Mouse (Mus musculus) MEL (cell line): ENCODE results near the gene Irf2bp1. TPM values are rescaled to one million over a fixed set of nuclear protein-coding genes. Genes with fewer than 3 reads are reported as not detected.

ENCODE experiments used
- DNase-seq: peaks from one replicate; pipeline ENCODE4 v3.0.0; 2011; ENCODE audit warnings: low read depth, low spot score
- H3K27ac ChIP-seq: 2 replicates; pipeline ENCODE4 v1.5.1; 2012; ENCODE audit warnings: low read depth, mild to moderate bottlenecking, control low read depth, low read length, moderate library complexity; ENCODE audit not compliant: control insufficient read depth
- H3K27me3 ChIP-seq, 2 experiments: fragments of 150-350 bp in 1 of 2; sonication (generic) in 1 of 2; 2 replicates each; pipeline ENCODE4 v1.6.1; 2012; ENCODE audit warnings: low read length in 2 of 2, mild to moderate bottlenecking in 2 of 2, improper control_type of control experiment in 1 of 2, moderate library complexity in 1 of 2; ENCODE audit not compliant: insufficient read depth in 2 of 2, control insufficient read depth in 1 of 2
- H3K36me3 ChIP-seq, 2 experiments: 2 replicates each; pipeline ENCODE4 v1.6.1; 2012 to 2014; ENCODE audit warnings: low read length in 2 of 2, improper control_type of control experiment in 1 of 2, inconsistent platforms in 1 of 2, mild to moderate bottlenecking in 1 of 2; ENCODE audit not compliant: insufficient read depth in 2 of 2, control insufficient read depth in 1 of 2
- H3K4me1 ChIP-seq, 2 experiments: fragments of 150-350 bp in 1 of 2; sonication (generic) in 1 of 2; 2 replicates each; pipeline ENCODE4 v1.6.1; 2012; ENCODE audit warnings: low read length in 2 of 2, improper control_type of control experiment in 1 of 2, mild to moderate bottlenecking in 1 of 2; ENCODE audit not compliant: insufficient read depth in 2 of 2, control insufficient read depth in 1 of 2
- H3K4me3 ChIP-seq, 2 experiments: fragments of 150-350 bp in 1 of 2; sonication (generic) in 1 of 2; 2 replicates each; pipeline ENCODE4 v1.5.1; 2012; ENCODE audit warnings: low read depth in 2 of 2, low read length in 2 of 2, mild to moderate bottlenecking in 2 of 2, moderate library complexity in 2 of 2, control low read depth in 1 of 2, improper control_type of control experiment in 1 of 2; ENCODE audit not compliant: control insufficient read depth in 1 of 2, insufficient read depth in 1 of 2
- H3K79me2 ChIP-seq: 2 replicates; pipeline ENCODE4 v1.6.1; 2012; ENCODE audit warnings: mild to moderate bottlenecking, low read length, moderate library complexity; ENCODE audit not compliant: control insufficient read depth, poor library complexity, insufficient read depth
- H3K9ac ChIP-seq: 2 replicates; pipeline ENCODE4 v1.6.1; 2012; ENCODE audit warnings: low read depth, mild to moderate bottlenecking, control low read depth, low read length, moderate library complexity; ENCODE audit not compliant: control insufficient read depth, poor library complexity, severe bottlenecking
- H3K9me3 ChIP-seq: fragments of 150-350 bp; sonication (generic); replicated peaks from 2 replicates; pipeline ENCODE4 v1.6.1; 2012; ENCODE audit warnings: mild to moderate bottlenecking, low read length, improper control_type of control experiment, moderate library complexity; ENCODE audit not compliant: insufficient read depth
- CTCF ChIP-seq, 3 experiments: IDR thresholded peaks in 2 of 3; conservative IDR thresholded peaks in 1 of 3; 2 replicates each; pipeline ENCODE4 v1.5.1; 2011 to 2012; ENCODE audit warnings: low read length in 3 of 3, low read depth in 2 of 3, mild to moderate bottlenecking in 2 of 3, improper control_type of control experiment in 1 of 3, inconsistent platforms in 1 of 3, mixed read lengths in 1 of 3, moderate library complexity in 1 of 3; ENCODE audit not compliant: control insufficient read depth in 1 of 3, insufficient read depth in 1 of 3, poor library complexity in 1 of 3, severe bottlenecking in 1 of 3
- E2F4 ChIP-seq: IDR thresholded peaks from 2 replicates; pipeline ENCODE4 v1.6.1; 2011; ENCODE audit warnings: low read depth, low read length, improper control_type of control experiment, borderline replicate concordance
- EP300 ChIP-seq, 2 experiments: IDR thresholded peaks; 2 replicates each; pipeline ENCODE4 v1.6.1; 2011; ENCODE audit warnings: improper control_type of control experiment in 2 of 2, low read length in 2 of 2, low read depth in 1 of 2, mild to moderate bottlenecking in 1 of 2
- ETS1 ChIP-seq: IDR thresholded peaks from 2 replicates; pipeline ENCODE4 v1.6.1; 2012; ENCODE audit warnings: low read depth, mild to moderate bottlenecking, inconsistent platforms, low read length, improper control_type of control experiment, moderate library complexity
- GABPA ChIP-seq: IDR thresholded peaks from 2 replicates; pipeline ENCODE4 v1.6.1; 2012; ENCODE audit warnings: low read depth, mild to moderate bottlenecking, inconsistent platforms, low read length, improper control_type of control experiment, moderate library complexity
- GATA1 ChIP-seq: IDR thresholded peaks from 2 replicates; pipeline ENCODE4 v1.6.1; 2011; ENCODE audit warnings: low read depth, low read length, improper control_type of control experiment
- HCFC1 ChIP-seq: IDR thresholded peaks from 2 replicates; pipeline ENCODE4 v1.6.1; 2012; ENCODE audit warnings: low read depth, mild to moderate bottlenecking, inconsistent platforms, low read length, improper control_type of control experiment, moderate library complexity
- JUND ChIP-seq: IDR thresholded peaks from 2 replicates; pipeline ENCODE4 v1.6.1; 2011; ENCODE audit warnings: low read depth, mild to moderate bottlenecking, improper control_type of control experiment, low read length
- MAX ChIP-seq: IDR thresholded peaks from 2 replicates; pipeline ENCODE4 v1.6.1; 2011; ENCODE audit warnings: low read length, improper control_type of control experiment
- NRF1 ChIP-seq: IDR thresholded peaks from 2 replicates; pipeline ENCODE4 v1.6.1; 2014; ENCODE audit warnings: low read depth, mild to moderate bottlenecking, inconsistent platforms, low read length, improper control_type of control experiment, moderate library complexity; ENCODE audit not compliant: poor library complexity, insufficient read depth, severe bottlenecking
- POLR2A ChIP-seq, 2 experiments: IDR thresholded peaks; 2 replicates each; pipeline ENCODE4 v1.6.1; 2011 to 2012; ENCODE audit warnings: low read length in 2 of 2, mild to moderate bottlenecking in 2 of 2, control low read depth in 1 of 2, improper control_type of control experiment in 1 of 2, low read depth in 1 of 2, moderate library complexity in 1 of 2; ENCODE audit not compliant: control insufficient read depth in 1 of 2, insufficient read depth in 1 of 2, poor library complexity in 1 of 2
- POLR2AphosphoS2 ChIP-seq: IDR thresholded peaks from 2 replicates; pipeline ENCODE4 v1.6.1; 2011; ENCODE audit warnings: low read length, improper control_type of control experiment
- SMC3 ChIP-seq: IDR thresholded peaks from 2 replicates; pipeline ENCODE4 v1.6.1; 2011; ENCODE audit warnings: low read depth, low read length, improper control_type of control experiment
- TBP ChIP-seq: IDR thresholded peaks from 2 replicates; pipeline ENCODE4 v1.8.0; 2011; ENCODE audit warnings: low read depth, low read length, improper control_type of control experiment
- TCF12 ChIP-seq: IDR thresholded peaks from 2 replicates; pipeline ENCODE4 v1.6.1; 2014; ENCODE audit warnings: low read depth, mild to moderate bottlenecking, inconsistent platforms, low read length, improper control_type of control experiment, moderate library complexity
- ZKSCAN1 ChIP-seq: IDR thresholded peaks from 2 replicates; pipeline ENCODE4 v1.6.1; 2012; ENCODE audit warnings: low read depth, mild to moderate bottlenecking, inconsistent platforms, low read length, improper control_type of control experiment, moderate library complexity
- ZMIZ1 ChIP-seq: IDR thresholded peaks from 2 replicates; pipeline ENCODE4 v1.6.1; 2012; ENCODE audit warnings: low read depth, mild to moderate bottlenecking, inconsistent platforms, low read length, improper control_type of control experiment, moderate library complexity
- polyA plus RNA-seq, 2 experiments: library from polyadenylated mRNA; stranded (reverse) in 1 of 2; unstranded in 1 of 2; fragments of >175 nt in 1 of 2; fragments of >200 nt in 1 of 2; gene quantifications; 2 replicates each; pipeline versions ENCODE4 v1.2.1 to v1.2.4; 2012; ENCODE audit warnings: low replicate concordance in 2 of 2, low read depth in 1 of 2; ENCODE audit not compliant: insufficient read length in 2 of 2, insufficient read depth in 1 of 2, missing spikeins in 1 of 2
- total RNA-seq: library from RNA; depleted of rRNA; stranded (reverse); fragments of 300-350 nt; gene quantifications from 2 replicates; pipeline ENCODE4 v1.2.3, GENCODE M21; 2012

Irf2bp1 gene
- total and polyA plus RNA-seq, 3 experiments: 33.1 to 41.1 TPM; not detected in 1

- peak; percentile 77 for TF ChIP-seq SMC3
Observed at GRCm38 (mm10) chr7:19006476-19006875, 2.6 kb downstream of the Irf2bp1 start (continued).

DNA sequence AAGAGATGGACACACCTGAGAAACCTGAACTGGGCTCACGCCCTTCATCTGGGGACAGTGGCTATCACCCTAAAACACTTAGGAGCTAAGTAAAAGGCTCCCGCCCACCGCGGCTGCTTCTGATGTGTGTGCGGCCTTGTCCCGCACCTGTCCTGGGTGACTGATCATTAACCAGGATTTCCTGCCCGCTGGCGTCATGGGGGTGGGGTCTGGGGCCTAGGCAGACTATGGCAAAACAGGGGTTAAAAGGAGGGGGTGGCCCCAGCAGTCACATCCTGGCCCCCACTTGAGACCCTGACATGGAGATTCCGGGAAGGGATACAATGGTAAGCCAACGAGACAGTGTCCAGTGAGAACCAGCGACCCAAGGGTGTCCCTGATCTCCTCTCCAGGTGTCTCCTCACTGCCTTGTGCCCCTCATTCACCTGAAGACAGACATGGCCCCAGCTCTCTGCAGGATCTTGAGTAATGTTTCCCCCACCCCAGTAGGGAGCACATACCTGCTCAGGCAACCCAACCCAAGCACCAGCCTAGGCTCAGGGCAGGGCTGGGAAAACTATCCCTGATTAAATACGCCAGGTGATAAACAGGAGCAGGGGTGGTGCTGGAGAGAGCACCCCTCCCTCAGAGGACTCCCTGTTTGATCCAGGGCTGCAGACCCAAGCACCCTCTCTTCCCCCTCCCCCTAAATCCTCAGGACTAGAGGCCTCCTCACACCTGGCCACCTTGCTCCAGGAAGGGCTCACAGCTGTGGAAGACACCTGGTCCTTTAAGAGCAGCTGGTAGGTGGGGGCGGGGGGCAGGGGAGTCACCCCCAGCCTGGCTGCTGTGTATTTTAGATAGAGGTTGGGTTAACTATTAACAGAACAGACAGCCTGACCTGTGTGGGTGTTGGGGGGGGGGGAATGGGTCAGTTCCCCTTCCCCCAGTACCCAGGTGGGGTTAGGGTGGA, 3.5 kb downstream of the Irf2bp1 start:
- peaks cover under 1 to 16% of the 10 kb centered on the region in 2 experiments; a peak in 3 of 4 replicates for H3K4me1 ChIP-seq
- H3K9ac ChIP-seq: no peak overlapping the region
- no peaks in the 10 kb centered on the region for H3K27me3 ChIP-seq
- H3K4me3 ChIP-seq: no peak overlapping the region
- H3K36me3 ChIP-seq: peaks cover 0 to 9% of the 10 kb centered on the region in 2 experiments; a peak in 3 of 4 replicates
- peaks cover 23% of the 10 kb centered on the region for H3K79me2 ChIP-seq
- no peak for DNase-seq
- no peak overlapping the region for H3K27ac ChIP-seq
- no peaks in the 10 kb centered on the region for H3K9me3 ChIP-seq
- no peak for TF ChIP-seq GABPA
- TF ChIP-seq ZMIZ1: no peak
- 0 out of 2 replicates have a peak, but pooled peaks have one; percentile 12 for TF ChIP-seq TCF12
- peak; percentile 70 for TF ChIP-seq POLR2AphosphoS2
- TF ChIP-seq E2F4: no peak

GRCm38 (mm10) chr7:19010581-19010980, 6.7 kb downstream of the Irf2bp1 start:
- no peak overlapping the region for H3K27ac ChIP-seq
- peaks cover 0 to 7% of the 10 kb centered on the region in 2 experiments; a peak in 3 of 4 replicates for H3K36me3 ChIP-seq
- no peaks in the 10 kb centered on the region for H3K9me3 ChIP-seq
- H3K4me3 ChIP-seq: no peak overlapping the region
- H3K79me2 ChIP-seq: peaks cover 6% of the 10 kb centered on the region
- no peak overlapping the region for H3K9ac ChIP-seq
- TF ChIP-seq ETS1: no peak
- no peak for TF ChIP-seq HCFC1
- no peak for TF ChIP-seq EP300 (IDR thresholded peaks at IDR 0.05; ENCODE audit: low read depth in 1 of 2, low read length in 2 of 2)
- no peak for TF ChIP-seq POLR2A (IDR thresholded peaks at IDR 0.05; ENCODE audit: control insufficient read depth in 1 of 2, insufficient read depth in 1 of 2, low read depth in 1 of 2, low read length in 2 of 2, poor library complexity in 1 of 2)
- TF ChIP-seq POLR2AphosphoS2: no peak
- no peak for TF ChIP-seq MAX
- no peak for TF ChIP-seq ZKSCAN1
- no peak for TF ChIP-seq JUND
- TF ChIP-seq CTCF (IDR thresholded peaks at IDR 0.05 in 2 of 3, conservative IDR thresholded peaks at IDR 0.05 in 1 of 3; ENCODE audit: control insufficient read depth in 1 of 3, insufficient read depth in 1 of 3, low read depth in 2 of 3, low read length in 3 of 3, poor library complexity in 1 of 3, severe bottlenecking in 1 of 3): no peak
- TF ChIP-seq NRF1: no peak
- TF ChIP-seq GABPA: no peak
- TF ChIP-seq GATA1: no peak
- TF ChIP-seq TBP: no peak
- no peak for TF ChIP-seq SMC3
- no peaks in the 10 kb centered on the region for H3K27me3 ChIP-seq
- H3K4me1 ChIP-seq: peaks cover 0 to 8% of the 10 kb centered on the region in 2 experiments; a peak in 2 of 4 replicates
- no peak for DNase-seq
